Mouse (Mus musculus): ENCODE measurements around the gene Ly75.

The Ly75 gene

GRCm38 (mm10) chr2:60370188-60370587 lies 12.9 kb downstream of the Ly75 start:
- in situ Hi-C loops (cut with MboI), result no loop called here

- in situ Hi-C loops (cut with MboI), result no loop called here
Measured at GRCm38 (mm10) chr2:60369454-60369853, 13.6 kb downstream of the Ly75 start.

DNA sequence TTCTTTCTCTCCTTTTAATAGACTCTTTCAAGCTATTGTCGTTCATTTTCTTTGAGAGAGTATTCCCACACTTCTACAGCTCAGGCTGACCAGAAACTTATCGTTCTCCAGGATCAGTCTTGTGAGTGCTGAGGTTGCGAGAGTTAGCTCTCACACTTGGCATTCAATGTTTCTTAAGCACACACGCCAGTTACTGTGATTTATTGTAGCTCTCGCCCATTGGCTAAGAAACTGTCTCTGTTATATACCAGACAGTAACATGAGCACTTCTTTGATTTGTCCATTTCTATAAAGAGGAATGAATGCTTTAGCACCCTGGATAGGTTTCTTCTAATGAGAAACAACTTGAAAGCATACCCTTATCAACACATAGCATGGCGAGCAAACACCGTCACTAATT lies 15.2 kb downstream of the Ly75 start:
- in situ Hi-C loops (cut with MboI), result no loop called here

DNA sequence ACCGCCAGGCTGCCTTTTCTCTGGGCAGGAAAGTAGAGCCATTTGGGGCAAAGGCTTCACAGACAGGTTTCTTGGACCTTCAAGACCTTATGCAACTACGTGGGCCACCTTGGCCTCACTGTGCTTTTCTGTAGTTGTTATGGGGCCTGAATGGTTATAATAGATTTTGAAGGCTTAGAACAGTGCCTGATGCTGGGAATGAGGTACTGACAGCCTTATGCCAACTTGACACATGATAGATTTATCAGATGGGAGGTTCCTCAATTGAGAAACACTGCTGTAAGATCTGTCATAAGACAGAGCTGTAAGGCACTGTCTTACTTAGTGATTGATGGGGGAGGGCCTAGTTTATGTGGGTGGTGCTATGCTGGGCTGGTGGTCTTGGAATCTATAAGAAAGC lies 15.9 kb downstream of the Ly75 start:
- in situ Hi-C loops (cut with MboI), result no loop called here

DNA sequence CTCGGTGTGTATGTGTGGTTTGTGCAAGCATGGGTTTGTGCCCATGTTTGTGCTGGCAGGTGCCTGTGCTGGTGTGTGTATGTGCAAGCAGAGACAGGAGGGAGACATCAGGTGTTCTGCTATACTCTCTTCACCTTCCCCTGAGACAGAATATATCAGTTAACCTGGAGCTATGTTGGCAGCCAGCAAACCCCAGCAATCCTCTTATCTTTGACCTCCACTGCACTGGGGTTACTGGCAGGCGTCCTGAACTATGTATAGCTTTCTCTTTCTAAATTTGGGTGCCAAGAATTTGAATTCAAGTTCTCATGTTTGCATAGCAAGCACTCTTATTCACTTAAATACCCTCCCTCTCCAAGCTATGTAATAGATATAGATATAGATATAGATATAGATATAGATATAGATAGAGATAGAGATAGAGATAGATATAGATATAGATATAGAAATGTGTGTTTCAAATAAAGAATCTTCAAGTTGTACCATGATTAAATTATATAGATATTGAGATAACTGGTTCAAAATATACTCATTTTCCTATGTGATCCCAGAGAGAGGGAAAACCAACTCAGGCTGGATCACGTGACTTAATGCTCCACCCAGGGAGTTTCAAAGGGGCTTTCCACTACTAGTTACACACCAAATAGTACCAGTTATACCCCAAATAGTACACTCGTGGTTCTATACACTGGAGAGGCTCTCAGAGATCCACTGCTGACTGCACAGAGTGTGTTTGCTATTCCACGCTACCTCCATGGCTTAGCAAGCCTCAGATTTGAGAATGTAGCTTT lies 17.1 kb downstream of the Ly75 start:
- in situ Hi-C loops (cut with MboI), result no loop called here

DNA sequence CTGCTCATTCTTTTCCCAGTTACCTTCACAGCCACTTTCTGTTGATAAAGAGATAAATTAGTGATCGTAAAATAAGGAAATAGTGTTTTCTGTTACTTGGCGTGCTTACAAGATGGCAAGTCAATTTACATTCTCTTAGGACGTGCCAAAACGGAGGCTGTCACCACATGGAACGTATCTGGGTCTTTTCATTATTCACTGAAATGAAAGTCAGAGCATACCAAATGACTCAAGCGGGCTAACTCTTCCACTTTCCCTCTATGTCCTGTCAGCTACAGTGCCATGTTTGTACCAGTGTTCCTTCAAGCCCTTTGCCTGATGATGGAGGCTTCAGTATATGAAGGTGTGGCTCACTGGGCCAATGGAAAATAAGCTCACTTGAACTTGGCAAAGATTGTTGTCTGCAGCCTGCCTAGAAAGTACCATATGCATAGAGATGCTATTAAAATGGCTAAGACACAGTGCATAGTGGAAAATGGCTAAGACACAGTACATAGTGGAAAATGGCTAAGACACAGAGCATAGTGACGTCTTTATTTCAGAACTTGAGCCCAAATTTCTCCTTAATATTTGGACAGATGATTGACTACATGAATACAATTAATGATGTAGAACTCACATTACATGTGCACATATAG lies 17.8 kb downstream of the Ly75 start:
- in situ Hi-C loops (cut with MboI), result no loop called here

- in situ Hi-C loops (cut with MboI), result no loop called here
Measured at GRCm38 (mm10) chr2:60362146-60362545, 21.0 kb downstream of the Ly75 start.

- in situ Hi-C loops (cut with MboI), result no loop called here
Measured at GRCm38 (mm10) chr2:60359796-60360195, 23.3 kb downstream of the Ly75 start.

DNA sequence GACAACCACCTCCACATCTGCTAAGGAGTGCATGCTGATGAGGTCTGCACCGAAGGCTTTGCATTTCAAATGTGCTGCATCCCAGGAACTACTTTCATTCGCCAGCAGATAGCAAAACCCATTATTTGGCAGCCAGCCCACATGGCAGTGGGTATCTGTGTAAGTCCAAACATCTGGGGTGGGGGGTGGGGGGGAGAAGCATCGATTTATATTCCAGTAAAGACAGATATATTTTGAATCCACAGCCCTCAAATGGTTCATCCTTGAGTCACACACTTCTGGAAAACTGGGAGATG lies 27.8 kb downstream of the Ly75 start:
- in situ Hi-C loops (cut with MboI), result no loop called here

DNA sequence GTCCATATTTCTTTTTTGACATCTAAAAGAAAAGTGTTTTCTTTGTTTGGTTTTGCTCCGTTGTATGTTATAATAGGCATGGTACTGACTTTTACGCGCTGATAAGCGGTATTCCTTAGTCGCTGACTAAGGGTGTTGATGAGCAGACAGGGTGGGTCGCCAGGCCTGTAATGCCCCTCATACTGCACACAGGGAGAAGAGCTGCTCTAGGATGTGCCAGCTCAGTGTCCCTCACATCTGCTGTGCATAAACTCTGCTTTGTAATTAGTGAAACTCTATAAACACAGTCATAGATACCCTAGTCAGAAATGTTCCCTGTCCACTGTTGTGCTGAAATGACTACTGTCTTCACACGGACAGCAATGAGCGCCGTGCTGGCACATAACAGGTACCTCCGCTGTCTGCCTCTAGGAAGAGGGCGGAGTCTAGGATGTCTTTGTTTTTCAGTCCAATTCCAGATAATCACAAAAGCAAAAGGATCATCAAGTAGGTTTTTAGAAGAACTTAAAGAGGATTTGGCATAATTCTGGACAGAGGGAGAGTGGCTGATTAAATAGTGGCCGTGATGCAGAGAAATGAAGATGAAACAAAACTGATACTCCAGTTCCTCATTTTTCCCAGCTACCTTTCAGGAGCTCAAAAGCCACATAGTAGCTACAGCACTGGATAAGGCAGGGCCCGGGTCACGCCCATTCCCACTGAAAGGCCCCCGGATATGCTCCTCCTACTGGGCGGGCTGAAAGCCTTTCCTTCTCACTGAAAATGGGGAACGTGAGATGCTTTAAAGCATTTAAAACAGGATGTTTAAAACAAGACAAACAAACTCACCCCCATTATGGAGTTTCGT lies 28.3 kb downstream of the Ly75 start:
- in situ Hi-C loops (cut with MboI), result no loop called here

GRCm38 (mm10) chr2:60352296-60352695 lies 30.8 kb downstream of the Ly75 start:
- in situ Hi-C loops (cut with MboI), result no loop called here

DNA sequence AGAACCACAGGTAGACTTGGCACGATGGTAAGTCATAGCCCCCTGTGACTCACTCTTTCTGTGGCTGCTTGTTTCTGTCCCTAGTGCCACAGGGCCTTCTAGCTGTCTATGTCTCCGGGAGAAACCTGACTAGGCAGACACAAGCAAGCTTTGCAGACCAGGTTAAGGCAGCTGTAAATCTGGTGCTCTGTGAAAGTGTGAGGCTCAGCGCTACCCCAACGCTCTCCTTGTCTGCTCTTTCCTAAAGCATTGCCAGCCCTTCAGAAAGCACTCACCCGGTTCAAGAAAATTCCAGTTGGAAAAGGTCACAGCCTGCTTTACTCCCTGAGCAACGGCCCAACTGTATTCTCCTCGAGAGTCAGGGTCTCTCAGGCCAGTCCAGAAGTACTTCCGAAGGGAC lies 31.3 kb downstream of the Ly75 start:
- in situ Hi-C loops (cut with MboI), result no loop called here

DNA sequence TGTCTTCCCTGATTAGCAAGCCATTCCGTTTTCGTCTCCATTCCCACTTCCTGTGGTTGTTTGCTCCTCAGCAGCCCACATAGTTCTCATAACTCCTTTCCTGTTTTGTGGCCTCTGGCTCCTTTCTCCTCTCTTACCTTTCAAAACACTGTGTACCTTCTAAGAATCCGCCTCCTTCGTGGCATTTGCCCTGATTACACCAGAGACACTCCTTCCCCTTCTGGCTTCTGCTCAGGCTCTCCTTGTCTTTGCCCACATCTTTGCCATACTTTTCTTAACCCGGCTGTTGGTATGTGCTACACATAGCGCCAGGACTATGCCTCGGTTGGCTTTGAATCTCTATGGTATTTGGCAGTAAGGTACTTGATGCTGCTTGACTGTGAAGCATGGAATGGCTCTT lies 35.2 kb downstream of the Ly75 start:
- in situ Hi-C loops (cut with MboI), result no loop called here

DNA sequence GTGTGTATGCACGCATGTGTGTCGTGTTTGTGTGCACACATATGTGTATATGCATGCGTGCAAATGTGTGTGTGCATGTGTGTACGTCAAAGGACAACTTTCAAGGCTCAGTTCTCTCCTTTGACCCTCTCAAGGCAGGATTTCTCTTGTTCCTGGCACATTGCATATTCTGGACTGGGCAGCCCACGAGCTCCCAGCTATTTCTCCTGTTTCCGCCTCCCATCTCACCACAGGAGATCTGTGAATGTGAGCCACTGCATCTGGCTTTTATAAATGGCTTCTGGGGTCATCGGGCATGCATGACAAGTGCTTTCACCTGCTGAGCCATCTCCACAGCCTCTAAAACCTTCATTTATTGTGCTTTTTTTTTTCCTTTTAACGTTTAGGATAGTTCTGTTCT lies 36.6 kb downstream of the Ly75 start:
- in situ Hi-C loops (cut with MboI), result no loop called here

DNA sequence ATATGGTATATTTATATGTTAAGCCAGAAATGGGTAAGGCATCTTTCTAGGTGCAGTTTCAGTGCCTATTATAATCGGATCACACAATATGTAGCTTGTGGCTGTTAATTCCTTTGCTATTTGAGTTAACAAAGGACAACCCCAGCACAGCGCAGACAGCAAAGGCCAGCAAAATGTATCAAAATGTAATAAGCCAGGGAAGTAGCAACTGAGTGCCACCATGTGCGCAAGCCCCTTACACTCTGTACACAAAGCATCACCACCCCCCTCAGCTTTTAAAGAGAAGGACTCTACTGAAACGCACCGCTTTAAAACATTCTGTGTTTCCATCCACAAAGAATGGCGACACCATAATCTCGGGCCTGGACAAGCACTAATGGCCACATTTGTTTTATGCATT lies 37.4 kb downstream of the Ly75 start:
- in situ Hi-C loops (cut with MboI), result no loop called here

DNA sequence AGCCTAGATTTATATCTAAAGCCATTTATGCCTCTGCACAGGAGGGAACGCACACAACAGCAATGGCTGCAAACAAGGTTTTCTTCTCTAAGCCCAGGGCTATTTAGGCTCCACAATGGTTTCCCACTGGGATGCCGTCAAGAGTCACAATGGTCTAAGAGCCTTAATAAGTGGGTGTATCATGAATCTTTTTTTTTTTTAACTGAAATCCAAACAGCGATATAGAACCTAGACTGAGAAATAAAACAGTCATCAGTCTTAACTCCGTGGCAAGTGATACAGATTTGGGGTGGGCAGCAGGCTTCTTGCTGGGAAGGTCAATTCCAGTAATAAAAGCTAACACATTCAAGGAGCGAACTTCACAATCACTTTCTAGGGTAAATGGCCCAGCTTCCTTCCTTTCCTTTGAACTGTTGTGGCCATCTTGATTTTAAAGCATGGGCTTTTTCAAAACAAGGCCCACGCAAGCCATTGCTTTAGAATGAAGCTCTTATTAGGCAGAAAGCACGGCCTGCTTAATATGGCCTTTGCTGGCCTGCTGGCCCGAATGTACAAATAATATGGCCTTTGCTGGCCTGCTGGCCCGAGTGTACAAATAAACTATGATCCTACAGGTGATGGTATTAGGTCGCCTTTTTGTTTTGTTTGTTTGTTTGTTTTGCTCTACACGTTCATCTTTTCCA lies 39.4 kb downstream of the Ly75 start:
- in situ Hi-C loops (cut with MboI), result no loop called here

DNA sequence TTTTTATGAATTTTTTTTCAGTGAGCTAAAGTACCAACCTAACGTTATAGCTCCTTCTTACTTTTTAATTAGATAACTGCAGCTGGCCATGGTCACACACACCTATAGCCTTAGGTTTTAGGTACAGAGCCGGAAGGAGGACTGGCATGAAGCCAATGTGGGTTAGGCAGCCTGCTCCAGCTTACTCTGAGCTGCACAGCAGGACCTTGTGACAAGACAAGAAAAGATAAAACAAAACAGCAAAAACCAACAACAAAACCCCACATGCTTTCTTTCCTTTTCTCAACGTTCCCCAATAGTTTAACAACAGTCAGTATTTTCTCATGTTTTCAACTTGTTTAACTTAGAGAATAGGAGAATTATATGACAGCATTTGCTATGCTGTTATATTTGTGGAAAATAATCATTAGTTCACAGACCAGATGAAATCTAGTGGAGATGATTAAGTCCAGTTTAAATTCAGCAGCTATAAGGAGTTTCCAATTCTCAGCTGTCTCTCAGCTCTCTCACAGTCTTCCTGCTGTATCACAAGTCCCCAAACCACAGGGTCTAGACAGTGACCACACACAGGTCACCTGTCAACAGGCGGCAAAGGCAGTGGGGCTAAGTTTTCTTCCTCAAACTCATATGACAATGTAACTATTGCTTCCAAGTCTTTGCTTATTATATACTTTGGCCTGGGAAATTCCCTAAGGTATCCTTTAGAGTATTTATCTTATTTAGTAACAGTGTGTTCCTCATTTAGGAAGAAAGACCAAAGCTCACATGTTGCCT lies 40.8 kb downstream of the Ly75 start:
- in situ Hi-C loops (cut with MboI), result no loop called here

GRCm38 (mm10) chr2:60337937-60338336 lies 45.2 kb downstream of the Ly75 start:
- in situ Hi-C loops (cut with MboI), result no loop called here

DNA sequence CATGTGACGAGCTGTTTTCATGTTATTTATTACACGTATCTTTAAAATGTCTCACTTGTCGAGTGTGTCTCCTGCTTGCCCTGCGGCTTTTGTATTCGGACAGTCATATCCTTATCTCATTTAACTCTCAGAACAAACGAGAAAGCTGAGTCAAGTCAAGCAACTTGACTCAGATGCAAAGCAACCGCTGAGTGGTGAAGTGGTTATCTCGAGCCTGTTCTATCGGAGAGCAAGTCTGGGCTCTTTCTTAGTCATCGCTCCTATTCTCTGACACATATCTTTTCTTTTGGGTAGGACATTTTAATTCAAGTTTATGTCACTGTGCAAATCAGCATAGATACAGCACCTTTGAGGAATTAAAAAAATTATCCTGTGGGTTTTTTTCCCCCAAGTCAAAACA lies 54.5 kb downstream of the Ly75 start:
- in situ Hi-C loops (cut with MboI), result no loop called here

DNA sequence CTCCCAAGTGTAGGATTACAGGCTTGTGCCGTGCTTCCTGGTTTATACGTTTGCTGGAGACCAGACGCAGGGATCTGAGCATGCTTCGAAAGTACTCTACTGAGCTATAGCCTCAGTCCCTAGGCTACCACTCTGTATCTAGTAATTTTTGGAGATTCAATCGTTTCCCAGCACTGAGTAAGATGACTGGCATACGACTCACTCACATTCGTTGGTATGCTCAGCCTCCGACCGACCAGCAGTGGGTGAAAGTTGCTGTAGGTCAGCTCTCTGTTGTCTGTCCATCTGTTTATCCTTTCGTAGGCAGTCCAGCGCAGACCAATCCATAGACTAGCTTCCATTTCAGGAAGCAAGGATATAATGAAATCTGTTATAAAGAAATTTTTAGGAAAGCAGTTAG lies 55.5 kb downstream of the Ly75 start:
- in situ Hi-C loops (cut with MboI), result no loop called here

- in situ Hi-C loops (cut with MboI), result no loop called here
Measured at GRCm38 (mm10) chr2:60326948-60327347, 56.2 kb downstream of the Ly75 start.

- in situ Hi-C loops (cut with MboI), result no loop called here
Measured at GRCm38 (mm10) chr2:60323411-60323810, 59.7 kb downstream of the Ly75 start.

Data from mature B cell (primary cell).